Mouse (Mus musculus): ENCODE data around the gene Adamts18.
A peak's percentile ranks its signal among the peaks of the same experiment; 100 is the strongest.

Gene Adamts18

GRCm38 (mm10) chr8:113838211-113838610 is 10.3 kb downstream of the Adamts18 start:
- DNase-seq, result peak; percentile 90

- DNase-seq, result no peak
These were observed 11.0 kb downstream of the Adamts18 start for GRCm38 (mm10) chr8:113837570-113837915.

GRCm38 (mm10) chr8:113836892-113837569 is 11.5 kb downstream of the Adamts18 start:
- no peak for DNase-seq

- DNase-seq, result no peak
These were observed 14.9 kb downstream of the Adamts18 start for GRCm38 (mm10) chr8:113833644-113834043.

GRCm38 (mm10) chr8:113827270-113827669 is 21.3 kb downstream of the Adamts18 start:
- no peak for DNase-seq

- no peak for DNase-seq
These were observed 27.5 kb downstream of the Adamts18 start for GRCm38 (mm10) chr8:113820983-113821587.

- DNase-seq, result no peak
These were observed 34.6 kb downstream of the Adamts18 start for GRCm38 (mm10) chr8:113813966-113814365.

- DNase-seq, result peak; percentile 52
These were observed 37.0 kb downstream of the Adamts18 start for GRCm38 (mm10) chr8:113811521-113811920.

- DNase-seq, result peak; percentile 31
These were observed 38.6 kb downstream of the Adamts18 start for GRCm38 (mm10) chr8:113809929-113810328.

- peak; percentile 61 for DNase-seq
These were observed 44.5 kb downstream of the Adamts18 start for GRCm38 (mm10) chr8:113803830-113804611.

- peak; percentile 53 for DNase-seq
These were observed 47.0 kb downstream of the Adamts18 start for GRCm38 (mm10) chr8:113801551-113801950.

GRCm38 (mm10) chr8:113800556-113800955 is 48.0 kb downstream of the Adamts18 start:
- peak; percentile 80 for DNase-seq

GRCm38 (mm10) chr8:113799550-113799949 is 49.0 kb downstream of the Adamts18 start:
- DNase-seq, result peak; percentile 71

GRCm38 (mm10) chr8:113791856-113792255 is 56.7 kb downstream of the Adamts18 start:
- peak; percentile 94 for DNase-seq

- DNase-seq, result peak; percentile 12
These were observed 57.5 kb downstream of the Adamts18 start for GRCm38 (mm10) chr8:113791061-113791460.

GRCm38 (mm10) chr8:113783711-113784110 is 64.8 kb downstream of the Adamts18 start:
- DNase-seq, result peak; percentile 40

- DNase-seq, result no peak
These were observed 67.0 kb downstream of the Adamts18 start for GRCm38 (mm10) chr8:113781554-113781953.

- DNase-seq, result peak; percentile 86
These were observed 73.2 kb downstream of the Adamts18 start for GRCm38 (mm10) chr8:113775361-113775760.

GRCm38 (mm10) chr8:113768861-113769410 is 79.6 kb downstream of the Adamts18 start:
- no peak for DNase-seq

- no peak for DNase-seq
These were observed 83.4 kb downstream of the Adamts18 start for GRCm38 (mm10) chr8:113765121-113765520.

GRCm38 (mm10) chr8:113763592-113764355 is 84.8 kb downstream of the Adamts18 start:
- DNase-seq, result no peak

GRCm38 (mm10) chr8:113762101-113762500 is 86.4 kb downstream of the Adamts18 start:
- no peak for DNase-seq

GRCm38 (mm10) chr8:113755866-113756265 is 92.7 kb downstream of the Adamts18 start:
- no peak for DNase-seq
